Mouse (Mus musculus) right cerebral cortex, postnatal 25 days (tissue): ENCODE measurements around the gene Dennd2c.
"Not testable (repeated sequence)": the region's sequence is repeated elsewhere in the genome, so short reads cannot be mapped to it uniquely, and the experiment has no call there.

Experiments
- DNase-seq: peaks from one replicate; pipeline ENCODE4 v3.0.0; 2022

The Dennd2c gene

DNA sequence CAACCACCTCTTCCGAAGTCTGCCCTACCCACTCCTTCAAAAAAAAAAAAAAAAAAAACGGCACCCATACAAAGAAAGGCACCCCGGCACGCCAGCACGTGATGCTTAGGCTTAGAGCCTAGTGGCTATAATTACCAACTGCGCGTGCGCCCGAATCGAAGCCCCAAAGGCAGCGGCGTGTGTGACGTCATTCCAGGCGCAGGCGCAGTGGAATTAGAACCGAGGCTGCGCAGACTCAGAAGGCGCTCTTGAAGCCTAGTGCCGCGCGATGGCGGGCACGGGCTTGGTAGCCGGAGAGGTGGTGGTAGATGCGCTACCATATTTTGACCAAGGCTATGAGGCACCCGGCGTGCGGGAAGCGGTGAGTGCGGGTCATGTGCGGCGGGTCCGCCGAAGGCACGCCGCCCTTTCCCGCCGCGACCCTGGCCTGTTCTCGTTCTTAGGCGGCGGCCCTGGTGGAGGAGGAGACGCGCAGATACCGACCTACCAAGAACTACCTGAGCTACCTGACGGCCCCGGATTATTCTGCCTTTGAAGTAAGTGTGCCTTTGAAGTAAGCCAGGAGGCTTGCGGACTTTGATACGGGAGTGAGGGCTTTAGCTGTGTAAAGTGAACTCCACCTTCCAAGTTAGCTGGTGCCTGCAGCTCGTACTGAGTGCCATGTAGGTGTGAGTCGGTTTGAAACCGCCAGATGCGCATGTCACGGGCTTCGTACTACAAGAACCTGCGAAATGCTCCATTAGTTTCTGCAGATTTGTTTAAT lies 69.3 kb downstream of the Dennd2c start, which contains the start of gene Bcas2:
Gene Bcas2 (plus strand): TSS at position 151 of the 763 bp plus-strand sequence.
- peak; percentile 99 for DNase-seq

GRCm38 (mm10) chr3:103172615-103173014 lies 70.2 kb downstream of the Dennd2c start:
- DNase-seq: no peak

- DNase-seq: no peak
These were observed 74.3 kb downstream of the Dennd2c start for GRCm38 (mm10) chr3:103176740-103177139.

DNA sequence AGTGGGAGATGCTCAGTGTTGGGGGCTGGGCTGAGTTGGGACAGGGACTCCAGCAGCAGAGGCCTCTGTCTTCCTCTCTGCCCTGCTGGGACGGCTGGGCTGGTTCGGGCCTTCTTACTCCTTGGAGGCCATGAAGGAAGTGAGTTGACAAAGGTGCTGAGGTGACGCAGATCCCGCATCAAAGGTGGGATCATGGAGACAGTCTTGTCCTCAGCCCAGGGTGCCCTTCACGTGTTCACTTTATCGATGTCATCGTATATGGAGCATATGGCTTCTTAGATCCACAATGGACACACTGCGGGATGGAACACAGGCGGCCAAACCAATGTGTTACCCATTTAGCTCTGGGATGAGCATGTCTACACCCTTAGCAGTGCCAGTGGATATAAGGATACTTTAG lies 77.1 kb downstream of the Dennd2c start:
- DNase-seq: no peak

- no peak for DNase-seq
These were observed 78.8 kb downstream of the Dennd2c start for GRCm38 (mm10) chr3:103181171-103181570.

GRCm38 (mm10) chr3:103182821-103183220 lies 80.4 kb downstream of the Dennd2c start:
- no peak for DNase-seq

DNA sequence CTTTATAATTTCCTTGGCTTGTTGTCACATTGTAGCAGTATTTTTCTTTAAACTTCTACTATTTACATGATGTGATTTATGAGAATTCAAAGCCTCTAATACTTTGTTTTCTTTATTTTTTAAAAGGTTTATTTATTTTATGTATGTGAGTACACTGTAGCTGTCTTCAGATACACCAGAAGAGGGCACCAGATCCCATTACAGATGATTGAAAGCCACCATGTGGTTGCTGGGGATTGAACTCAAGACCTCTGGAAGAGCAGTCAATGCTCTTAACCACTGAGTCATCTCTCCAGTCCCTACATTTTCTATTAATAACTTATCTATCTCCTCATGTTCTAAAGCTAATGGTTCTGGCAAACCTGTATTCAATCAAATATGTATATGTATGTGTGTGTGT lies 82.1 kb downstream of the Dennd2c start:
- not testable (repeated sequence) for DNase-seq

DNA sequence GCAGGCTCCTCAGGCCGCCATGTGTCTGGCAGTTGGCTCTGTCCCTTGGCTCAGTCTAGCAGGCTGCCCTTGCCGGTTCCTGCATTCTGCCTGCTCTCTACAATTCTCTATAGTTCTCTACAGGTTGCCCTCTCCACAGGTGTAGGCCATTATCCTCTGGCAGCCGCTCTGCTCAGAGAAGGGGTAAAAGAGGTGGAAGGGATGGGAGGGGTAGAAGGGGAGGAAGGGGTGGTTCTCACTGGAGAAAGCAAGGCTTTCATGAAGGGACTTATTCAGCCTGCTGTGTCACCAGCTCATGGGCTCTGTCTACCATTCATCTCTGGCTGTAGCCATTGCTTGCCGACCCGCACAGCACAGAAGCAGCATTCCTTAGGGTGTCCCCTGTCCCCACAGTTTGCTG lies 86.0 kb downstream of the Dennd2c start:
- no peak for DNase-seq

DNA sequence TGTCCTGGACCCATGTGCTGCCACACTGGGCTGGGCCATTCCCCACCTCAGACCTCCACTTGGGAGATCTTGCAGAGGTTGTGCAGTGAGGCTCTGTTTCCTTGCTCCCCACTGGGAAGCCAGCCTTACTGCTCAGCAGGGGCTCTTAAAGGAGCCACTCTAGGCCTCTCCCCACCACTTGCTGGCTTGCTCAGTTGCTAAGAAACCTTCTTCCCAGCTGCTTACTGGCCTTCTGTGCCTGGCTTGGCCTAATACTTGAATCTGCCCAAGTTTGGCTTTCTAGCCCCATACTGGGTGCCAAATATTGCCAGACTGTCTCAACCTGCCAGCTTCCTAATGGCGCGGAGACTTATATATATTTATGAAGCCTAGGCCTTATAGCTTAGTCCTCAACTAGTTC lies 86.5 kb downstream of the Dennd2c start:
- DNase-seq: no peak

DNA sequence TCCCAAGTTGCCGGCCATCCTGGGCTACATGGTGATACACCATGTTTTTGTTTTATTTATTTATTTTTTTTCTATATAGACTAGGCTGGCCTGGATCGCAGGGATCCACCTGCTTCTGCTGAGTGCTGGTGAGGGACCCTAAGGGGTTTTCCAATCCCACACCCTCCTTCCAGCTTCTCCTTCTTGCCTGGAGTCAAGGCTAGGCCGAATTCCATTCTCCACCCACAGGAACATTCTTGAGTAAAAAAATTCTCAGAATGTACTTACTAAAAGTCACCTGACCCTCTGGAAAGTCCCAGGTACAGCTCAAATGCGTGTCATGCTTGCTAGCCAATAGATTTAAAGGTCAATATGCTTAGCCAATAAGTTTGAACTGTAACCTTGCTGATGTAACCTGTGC lies 89.8 kb downstream of the Dennd2c start:
- no peak for DNase-seq

GRCm38 (mm10) chr3:103193186-103193585 lies 90.8 kb downstream of the Dennd2c start:
- DNase-seq: no peak

DNA sequence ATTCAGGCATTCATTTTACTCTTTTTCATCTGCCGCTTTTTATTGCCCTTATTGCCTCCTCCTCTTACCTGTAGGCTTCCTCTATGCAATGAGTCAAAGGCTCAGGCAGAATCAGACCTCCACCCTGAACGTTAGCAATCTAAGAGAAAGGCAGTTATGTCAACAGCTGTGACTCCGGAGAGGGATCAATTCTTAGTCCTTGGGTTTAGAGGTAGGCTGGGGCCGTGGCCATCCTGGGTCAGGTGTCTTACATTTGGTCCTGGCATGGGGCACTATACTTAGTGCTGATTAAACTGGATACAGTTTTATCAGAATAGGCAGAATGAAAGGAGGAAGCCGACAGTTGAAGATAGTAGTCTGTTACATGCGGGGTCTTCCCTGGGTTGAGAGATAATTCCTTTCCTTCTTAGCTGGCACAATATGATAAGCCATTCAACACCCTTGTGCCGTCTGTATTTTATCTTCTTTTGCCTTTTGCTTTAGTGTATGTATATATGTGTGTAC lies 94.0 kb downstream of the Dennd2c start:
- no peak for DNase-seq

DNA sequence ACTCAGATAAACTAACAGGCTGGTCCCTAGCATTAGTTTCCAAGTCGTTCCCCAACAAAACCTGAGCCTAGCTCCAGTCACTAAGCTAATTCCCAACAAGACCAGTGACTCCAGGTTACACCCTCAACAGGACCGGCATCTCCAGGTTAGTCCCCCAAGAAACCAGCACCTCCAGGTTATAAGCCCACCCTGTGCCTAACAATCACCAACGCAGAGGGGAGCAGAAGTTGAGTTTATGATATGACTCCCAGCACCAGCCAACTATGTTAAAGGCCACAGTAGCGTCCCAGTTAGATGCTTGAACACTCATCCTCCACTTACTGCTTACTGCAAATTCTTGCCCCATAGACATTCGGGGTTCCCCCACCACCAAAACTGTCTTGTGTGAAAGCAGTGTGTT lies 97.0 kb downstream of the Dennd2c start:
- DNase-seq: no peak

- DNase-seq: not testable (repeated sequence)
These were observed 98.7 kb downstream of the Dennd2c start for GRCm38 (mm10) chr3:103201105-103201504.

- DNase-seq: no peak
These were observed 101.2 kb downstream of the Dennd2c start for GRCm38 (mm10) chr3:103203554-103203953.

- no peak for DNase-seq
These were observed 102.0 kb downstream of the Dennd2c start for GRCm38 (mm10) chr3:103204445-103204844.

- no peak for DNase-seq
These were observed 104.0 kb downstream of the Dennd2c start for GRCm38 (mm10) chr3:103206393-103206792.

- no peak for DNase-seq
These were observed 105.3 kb downstream of the Dennd2c start for GRCm38 (mm10) chr3:103207749-103208148.

DNA sequence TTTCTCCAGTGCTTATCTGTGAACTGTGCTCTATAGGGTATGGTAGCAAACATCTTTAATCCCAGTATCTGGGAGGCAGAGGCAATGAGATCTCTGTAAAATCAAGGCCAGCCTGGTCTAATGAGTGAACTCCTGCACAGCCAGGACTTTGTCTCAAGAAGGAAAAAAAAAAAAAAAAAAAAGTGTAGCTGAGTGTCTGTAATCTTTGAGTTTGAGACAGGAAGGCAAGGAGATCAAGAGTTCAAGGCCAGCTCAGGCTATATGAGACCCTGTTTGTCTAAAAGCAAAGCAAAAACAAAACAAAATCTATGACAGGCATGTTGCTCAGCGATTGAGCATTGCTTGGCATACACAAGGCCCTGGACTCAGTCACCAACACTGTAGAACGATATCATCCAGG lies 105.8 kb downstream of the Dennd2c start:
- DNase-seq: no peak

- no peak for DNase-seq
These were observed 108.7 kb downstream of the Dennd2c start for GRCm38 (mm10) chr3:103211101-103211500.

- DNase-seq: no peak
These were observed 109.7 kb downstream of the Dennd2c start for GRCm38 (mm10) chr3:103212142-103212541.

DNA sequence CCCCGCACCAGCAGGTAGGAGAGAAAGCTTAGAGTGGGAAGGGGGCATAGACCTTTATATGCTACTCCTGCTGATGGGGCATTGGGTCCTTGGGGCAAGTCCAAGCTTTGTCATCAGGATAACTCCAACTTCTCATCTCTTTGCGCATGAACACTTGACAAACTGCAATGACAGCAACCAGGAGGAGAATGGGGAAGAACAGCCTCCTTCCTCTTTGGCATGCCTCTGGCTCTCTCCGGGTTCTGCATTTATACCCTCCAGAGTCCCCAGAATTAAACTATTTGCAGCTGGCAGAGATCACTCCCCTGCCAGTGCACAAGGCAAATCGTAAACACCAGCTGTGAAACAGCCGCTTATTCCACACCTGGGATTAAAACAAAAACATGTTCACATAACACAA lies 111.1 kb downstream of the Dennd2c start:
- no peak for DNase-seq

GRCm38 (mm10) chr3:103214593-103215285 lies 112.3 kb downstream of the Dennd2c start:
- no peak for DNase-seq

- DNase-seq: not testable (repeated sequence)
These were observed 113.0 kb downstream of the Dennd2c start for GRCm38 (mm10) chr3:103215399-103215798.
